Mouse (Mus musculus): Measurements from ENCODE around the gene Kcnj3. TPM values are rescaled to one million over a fixed set of nuclear protein-coding genes. Genes with fewer than 3 reads are reported as not detected.
"Not testable (repeated sequence)": the region's sequence is repeated elsewhere in the genome, so short reads cannot be mapped to it uniquely, and the experiment has no call there.

Gene Kcnj3
- 10 to 100 TPM; 15.3 to 27.8 TPM for total RNA-seq (2021)

GRCm38 (mm10) chr2:55435721-55436260, at the start of gene Kcnj3:
Gene Kcnj3 (plus strand): TSS chr2:55435970.
- peak; percentile 34 to 53 for DNase-seq

GRCm38 (mm10) chr2:55390330-55390989, 45.3 kb upstream of the Kcnj3 start:
- DNase-seq: no peak
- intact Hi-C loops (cut with DNase I): no loop called here

More at GRCm38 (mm10) chr2:55435721-55436260, at the start of gene Kcnj3:
- intact Hi-C loops (cut with DNase I): loop anchor here (5.0 kb wide), 1 partner anchor 42 kb away; no protein-coding TSS in a partner anchor

GRCm38 (mm10) chr2:55405307-55405706, 30.5 kb upstream of the Kcnj3 start:
- no peak for DNase-seq
- intact Hi-C loops (cut with DNase I): no loop called here

GRCm38 (mm10) chr2:55427633-55428032, 8.1 kb upstream of the Kcnj3 start:
- DNase-seq: no peak
- intact Hi-C loops (cut with DNase I): no loop called here

- intact Hi-C loops (cut with DNase I): no loop called here
- peak; percentile 57 to 59 for DNase-seq
Observed at GRCm38 (mm10) chr2:55432104-55432503, 3.7 kb upstream of the Kcnj3 start.

GRCm38 (mm10) chr2:55436261-55437006, 664 bp downstream of the Kcnj3 start:
- DNase-seq: peak in 1 of 2 experiments; percentile 47
- intact Hi-C loops (cut with DNase I): loop anchor here (5.0 kb wide), 1 partner anchor 41 kb away; no protein-coding TSS in a partner anchor

GRCm38 (mm10) chr2:55437007-55437949, 1.5 kb downstream of the Kcnj3 start:
- intact Hi-C loops (cut with DNase I): loop anchor here (5.0 kb wide), 1 partner anchor 40 kb away; no protein-coding TSS in a partner anchor
- peak; percentile 17 to 18 for DNase-seq

- intact Hi-C loops (cut with DNase I): loop anchor here (5.0 kb wide), 1 partner anchor 39 kb away; no protein-coding TSS in a partner anchor
- DNase-seq: peak in 1 of 2 experiments; percentile 7
Observed at GRCm38 (mm10) chr2:55437977-55438376, 2.2 kb downstream of the Kcnj3 start.

- intact Hi-C loops (cut with DNase I): loop anchor here (5.0 kb wide), 1 partner anchor 38 kb away; no protein-coding TSS in a partner anchor
- no peak for DNase-seq
Observed at GRCm38 (mm10) chr2:55439211-55439610, 3.4 kb downstream of the Kcnj3 start.

GRCm38 (mm10) chr2:55442006-55442405, 6.2 kb downstream of the Kcnj3 start:
- intact Hi-C loops (cut with DNase I): no loop called here

GRCm38 (mm10) chr2:55447298-55447697, 11.5 kb downstream of the Kcnj3 start:
- intact Hi-C loops (cut with DNase I): no loop called here
- no peak for DNase-seq

More at GRCm38 (mm10) chr2:55442006-55442405, 6.2 kb downstream of the Kcnj3 start:
- DNase-seq: no peak

GRCm38 (mm10) chr2:55450774-55451173, 15.0 kb downstream of the Kcnj3 start:
- DNase-seq: no peak
- intact Hi-C loops (cut with DNase I): no loop called here

- intact Hi-C loops (cut with DNase I): no loop called here
- DNase-seq: no peak
Observed at GRCm38 (mm10) chr2:55459195-55459594, 23.4 kb downstream of the Kcnj3 start.

- intact Hi-C loops (cut with DNase I): no loop called here
- DNase-seq: no peak
Observed at GRCm38 (mm10) chr2:55469141-55469540, 33.4 kb downstream of the Kcnj3 start.

GRCm38 (mm10) chr2:55470006-55470405, 34.2 kb downstream of the Kcnj3 start:
- intact Hi-C loops (cut with DNase I): no loop called here
- DNase-seq: no peak

GRCm38 (mm10) chr2:55479511-55479910, 43.7 kb downstream of the Kcnj3 start:
- DNase-seq: peak in 1 of 2 experiments; percentile 18
- intact Hi-C loops (cut with DNase I): loop anchor here (5.0 kb wide), 1 partner anchor 42 kb away; the partner anchor contains the start of gene Kcnj3

GRCm38 (mm10) chr2:55479933-55480601, 44.3 kb downstream of the Kcnj3 start:
- peak; percentile 66 to 69 for DNase-seq
- intact Hi-C loops (cut with DNase I): loop anchor here (5.0 kb wide), 1 partner anchor 43 kb away; the partner anchor contains the start of gene Kcnj3

GRCm38 (mm10) chr2:55480602-55480965, 44.8 kb downstream of the Kcnj3 start:
- no peak for DNase-seq
- intact Hi-C loops (cut with DNase I): no loop called here

- intact Hi-C loops (cut with DNase I); DNase-seq: not testable (repeated sequence)
Observed at GRCm38 (mm10) chr2:55485500-55486129, 49.8 kb downstream of the Kcnj3 start.

Data from heart, postnatal 10 days (tissue).